Mouse (Mus musculus) erythroblast, embryonic 14.5 days (primary cell): ENCODE measurements around the gene Smim6.

Experiments used
- GATA1 ChIP-seq: IDR thresholded peaks from 2 replicates; pipeline ENCODE4 v1.6.1; 2012; ENCODE audit warnings: low read length, inconsistent platforms, mixed read lengths
- TAL1 ChIP-seq: IDR thresholded peaks from 3 replicates; pipeline ENCODE4 v1.6.1; 2012; ENCODE audit warnings: low read length, inconsistent platforms, mixed read lengths

DNA sequence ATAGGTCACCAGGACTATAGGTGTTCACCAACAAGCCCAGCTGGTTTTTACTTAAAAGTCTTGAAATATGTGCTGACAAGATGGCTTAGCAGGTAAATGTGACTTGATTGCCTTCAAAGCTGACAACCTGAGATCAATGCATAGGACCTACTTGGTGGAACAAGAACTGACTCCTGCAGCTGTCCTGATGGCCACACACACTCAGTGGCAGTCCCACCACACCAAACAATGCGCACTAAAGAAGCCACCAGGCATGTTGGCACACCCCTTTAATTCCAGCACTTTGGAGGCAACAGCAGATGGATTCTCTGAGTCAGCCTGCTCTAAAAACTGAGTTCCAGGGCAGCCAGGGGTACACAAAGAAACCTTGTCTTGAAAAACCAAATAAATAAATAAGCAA lies 10.2 kb downstream of the Smim6 start:
- TF ChIP-seq GATA1 (no peak), TAL1 (no peak)
